Mouse (Mus musculus): ENCODE data around the gene Pygl.

The Pygl gene

DNA sequence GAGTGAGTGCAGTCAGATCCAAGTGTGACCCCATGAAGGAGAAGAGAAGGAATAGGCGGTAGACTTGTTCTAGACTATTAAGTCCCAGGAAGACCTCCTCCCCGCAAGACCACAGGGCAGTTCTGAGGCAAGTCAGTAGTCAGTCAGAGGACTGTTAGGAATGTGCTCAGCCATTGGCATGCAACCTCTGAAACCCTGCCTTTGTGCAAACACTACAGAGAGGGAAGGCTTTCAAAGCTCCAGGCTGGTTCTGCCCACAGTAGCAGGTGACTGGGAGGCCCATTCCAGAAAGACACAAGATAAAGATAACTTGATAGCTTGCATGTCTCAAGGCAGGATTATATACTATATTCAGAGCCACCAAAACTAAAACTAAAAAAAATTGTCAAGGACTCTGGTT is at the start of gene Pygl:
Gene Pygl (minus strand): TSS at position 195 of the 400 bp plus-strand sequence.
- DNase-seq (ENCODE audit: low read depth): no peak

- no peak for DNase-seq (ENCODE audit: low read depth)
Measured at GRCm38 (mm10) chr12:70280930-70281329, 49.6 kb upstream of the Pygl start.

GRCm38 (mm10) chr12:70280381-70280780 is 49.1 kb upstream of the Pygl start:
- DNase-seq (ENCODE audit: low read depth): peak; percentile 45

GRCm38 (mm10) chr12:70277071-70277939 is 46.0 kb upstream of the Pygl start:
- DNase-seq (ENCODE audit: low read depth): no peak

- no peak for DNase-seq (ENCODE audit: low read depth)
Measured at GRCm38 (mm10) chr12:70269724-70270123, 38.4 kb upstream of the Pygl start.

DNA sequence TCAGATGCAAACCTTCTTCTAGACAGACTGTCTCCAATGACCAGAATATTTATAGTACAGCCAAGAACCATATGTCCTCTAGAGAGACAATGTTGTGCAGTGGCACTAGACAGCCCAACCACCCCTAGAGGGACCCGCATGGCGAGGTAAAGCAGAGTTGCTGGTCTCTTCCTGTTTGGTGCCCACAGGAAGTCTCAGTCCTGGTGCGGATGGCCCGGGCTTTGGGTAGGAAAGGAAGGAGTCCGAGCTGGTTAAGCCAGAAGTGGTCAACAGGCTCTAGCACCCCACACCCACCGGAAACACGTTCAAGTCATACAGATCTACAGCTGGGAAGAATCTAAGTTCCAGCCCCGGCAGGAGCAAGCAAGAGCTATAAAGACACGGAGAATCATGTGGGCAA is 36.0 kb upstream of the Pygl start:
- peak; percentile 94 for DNase-seq (ENCODE audit: low read depth)

GRCm38 (mm10) chr12:70266494-70266931 is 35.2 kb upstream of the Pygl start:
- DNase-seq (ENCODE audit: low read depth): peak; percentile 90

GRCm38 (mm10) chr12:70263721-70264120 is 32.4 kb upstream of the Pygl start:
- no peak for DNase-seq (ENCODE audit: low read depth)

- no peak for DNase-seq (ENCODE audit: low read depth)
Measured at GRCm38 (mm10) chr12:70262271-70262953, 31.1 kb upstream of the Pygl start.

- peak; percentile 80 for DNase-seq (ENCODE audit: low read depth)
Measured at GRCm38 (mm10) chr12:70251210-70251884, 20.1 kb upstream of the Pygl start.

DNA sequence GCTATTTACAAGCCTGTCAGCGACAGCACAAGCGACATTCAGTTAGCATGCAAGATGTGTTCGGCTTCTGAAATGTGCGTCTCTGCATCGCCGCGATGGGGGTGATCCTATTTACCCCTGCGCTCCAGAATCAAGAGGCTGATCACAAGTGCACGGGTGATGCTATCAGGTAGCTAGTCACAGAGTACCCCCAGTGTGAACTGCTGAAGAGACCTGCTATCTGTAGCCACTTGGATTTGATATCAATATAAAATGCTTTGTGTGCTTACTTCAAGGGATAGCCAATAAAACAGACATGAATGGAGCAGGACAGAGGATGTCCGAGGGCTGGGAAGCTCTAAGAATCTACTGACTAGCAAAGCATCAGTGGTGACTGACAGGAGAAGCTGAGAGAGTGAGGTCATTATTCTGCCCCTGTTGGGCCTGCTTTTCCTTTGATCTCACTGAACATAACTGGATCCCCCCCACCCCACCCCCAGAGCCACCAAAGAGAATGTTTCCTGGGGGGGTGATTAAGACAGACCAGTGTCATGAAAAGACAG is 18.4 kb upstream of the Pygl start:
- DNase-seq (ENCODE audit: low read depth): no peak

GRCm38 (mm10) chr12:70247683-70248474 is 16.6 kb upstream of the Pygl start:
- no peak for DNase-seq (ENCODE audit: low read depth)

GRCm38 (mm10) chr12:70242550-70242949 is 11.3 kb upstream of the Pygl start:
- DNase-seq (ENCODE audit: low read depth): no peak

GRCm38 (mm10) chr12:70239741-70240140 is 8.5 kb upstream of the Pygl start:
- DNase-seq (ENCODE audit: low read depth): peak; percentile 90

GRCm38 (mm10) chr12:70238604-70239003 is 7.3 kb upstream of the Pygl start:
- DNase-seq (ENCODE audit: low read depth): peak; percentile 68

GRCm38 (mm10) chr12:70234938-70235484 is 3.7 kb upstream of the Pygl start:
- DNase-seq (ENCODE audit: low read depth): peak; percentile 80

DNA sequence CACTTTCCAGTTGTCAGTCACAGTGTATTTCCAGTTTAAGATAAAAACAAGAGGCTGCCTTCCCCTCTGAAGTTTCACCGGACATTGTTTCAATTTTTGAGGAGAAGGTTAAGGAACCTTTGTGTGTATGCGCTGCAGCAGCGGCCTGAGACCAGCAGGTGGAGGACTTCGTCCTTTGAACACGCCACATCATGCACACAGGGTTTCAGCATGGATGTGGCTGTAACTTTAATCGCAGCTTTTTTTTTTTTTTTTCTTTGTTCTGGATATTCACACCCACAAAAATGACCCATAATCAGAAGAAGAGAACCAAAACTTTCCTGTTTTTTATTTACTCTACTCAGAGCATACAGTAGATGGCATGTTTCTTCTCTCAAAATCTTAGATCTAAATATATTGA is 3.1 kb upstream of the Pygl start:
- peak; percentile 81 for DNase-seq (ENCODE audit: low read depth)

DNA sequence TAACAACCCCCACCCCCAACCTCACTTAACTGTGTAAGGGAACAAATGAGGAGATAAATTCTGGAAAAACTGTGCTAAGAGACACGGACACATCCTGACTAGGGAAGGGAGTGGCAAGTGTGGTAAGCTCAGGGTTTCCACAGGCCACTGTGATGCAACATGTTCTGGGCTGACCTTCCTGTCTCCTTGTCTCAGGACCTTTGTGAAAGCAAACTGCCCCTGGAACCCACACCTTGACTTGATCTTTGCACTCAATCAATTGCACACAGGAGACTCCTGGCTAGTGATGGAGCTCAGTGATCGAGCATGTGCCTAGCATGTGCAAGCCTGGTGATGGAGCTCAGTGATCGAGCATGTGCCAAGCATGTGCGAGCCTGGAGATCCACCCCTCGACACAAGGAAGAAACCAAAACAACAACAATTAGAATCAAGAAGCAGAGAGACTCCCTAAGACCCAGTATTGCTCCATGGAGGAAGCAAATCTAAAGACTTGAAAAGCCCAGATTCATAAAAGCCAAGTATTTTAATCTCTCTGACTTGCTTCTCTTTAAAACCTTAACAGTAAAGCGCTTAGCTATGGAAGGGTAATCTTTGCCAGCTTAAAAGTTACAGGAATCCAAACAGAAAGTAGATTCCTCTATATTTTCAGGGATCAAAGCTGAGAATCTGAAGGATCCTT is 2.5 kb upstream of the Pygl start:
- DNase-seq (ENCODE audit: low read depth): peak; percentile 76

- DNase-seq (ENCODE audit: low read depth): peak; percentile 87
Measured at GRCm38 (mm10) chr12:70232020-70232544, 794 bp upstream of the Pygl start.

- DNase-seq (ENCODE audit: low read depth): no peak
Measured at GRCm38 (mm10) chr12:70228155-70228554, 3.1 kb downstream of the Pygl start.

Data from 416B (cell line).